Mouse (Mus musculus) CD4-positive, CD25-positive, alpha-beta regulatory T cell, adult 2 months (primary cell): ENCODE data around the gene Fahd1.
A peak's percentile ranks its signal among the peaks of the same experiment; 100 is the strongest.

Source experiments
- DNase-seq: peaks from one replicate; pipeline ENCODE4 v3.0.0-alpha.2; 2012; ENCODE audit warnings: low read depth, low spot score

Fahd1 gene

DNA sequence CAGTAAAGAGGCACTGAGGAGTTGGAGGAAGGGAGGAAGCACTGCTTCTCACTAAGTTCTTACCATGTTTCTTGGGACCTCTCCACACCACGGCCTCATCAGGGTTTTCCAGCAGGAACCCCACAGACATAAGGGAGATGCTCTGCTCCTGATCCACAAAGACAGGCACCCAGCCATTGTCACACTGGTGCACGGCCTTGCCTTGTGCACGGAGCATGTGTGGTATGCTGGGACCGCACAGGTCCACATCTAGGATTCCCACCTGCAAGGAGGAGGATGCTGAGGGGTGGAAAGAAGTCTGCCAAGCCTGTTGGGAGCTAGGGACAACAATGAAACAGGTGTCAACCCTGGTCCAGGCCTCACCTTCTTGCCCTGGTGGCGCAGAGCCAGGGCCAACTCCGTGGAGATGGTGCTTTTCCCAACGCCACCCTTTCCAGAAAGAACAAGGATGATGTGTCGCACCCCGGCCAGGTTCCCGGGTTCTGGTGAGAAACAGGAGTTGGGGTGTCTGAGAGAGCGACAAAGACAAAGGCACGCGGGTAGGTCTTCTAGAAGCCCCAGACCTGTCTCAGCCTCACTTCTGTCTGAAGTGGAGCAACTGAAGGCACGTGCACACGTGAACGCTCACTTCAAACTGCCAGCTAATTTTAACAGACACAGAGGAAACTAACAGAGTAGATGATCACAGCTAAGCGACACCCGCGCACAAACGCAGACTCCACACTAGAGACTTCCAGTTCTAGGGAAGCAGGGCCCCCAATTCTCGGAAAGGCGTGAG is 35.4 kb upstream of the Fahd1 start:
- no peak for DNase-seq

GRCm38 (mm10) chr17:24884391-24884790 is 34.2 kb upstream of the Fahd1 start:
- no peak for DNase-seq

- DNase-seq, result peak; percentile 53
Measured at GRCm38 (mm10) chr17:24881738-24882440, 31.7 kb upstream of the Fahd1 start.

DNA sequence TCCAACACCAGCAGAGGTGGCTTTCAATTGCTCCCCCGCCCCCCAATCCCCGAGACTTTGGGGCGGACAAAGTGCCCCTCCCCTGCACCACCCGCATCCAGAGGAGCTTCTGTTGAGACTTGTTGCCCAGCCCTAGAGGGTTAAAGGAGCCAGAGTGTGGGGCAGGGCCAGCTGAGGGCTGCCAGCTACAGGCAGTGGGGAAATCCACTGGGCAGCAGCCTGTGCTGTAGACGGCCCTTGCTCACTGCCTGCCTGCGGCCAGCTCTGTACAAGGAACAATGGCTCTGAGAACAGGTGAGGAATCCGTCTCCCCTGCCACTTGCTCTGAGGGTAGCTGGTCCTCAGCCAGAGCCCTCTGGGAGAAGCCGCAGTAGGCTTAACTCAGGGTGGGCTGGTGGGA is 28.4 kb upstream of the Fahd1 start:
- no peak for DNase-seq

DNA sequence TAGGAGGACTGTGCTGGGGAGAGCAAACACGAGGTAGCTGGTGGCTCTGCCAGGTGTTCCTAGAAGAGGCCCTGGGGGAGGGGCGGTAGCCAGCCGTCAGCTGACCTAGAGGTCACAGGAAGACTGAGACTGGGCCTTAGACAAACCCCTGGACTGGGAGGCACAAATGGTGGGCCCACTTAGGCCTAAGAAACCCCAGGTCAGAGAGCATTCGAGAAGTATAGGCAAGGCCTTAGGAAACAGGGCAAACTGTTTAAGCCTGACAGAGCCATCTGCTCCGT is 27.9 kb upstream of the Fahd1 start:
- no peak for DNase-seq

- DNase-seq, result no peak
Measured at GRCm38 (mm10) chr17:24877336-24878116, 27.4 kb upstream of the Fahd1 start.

GRCm38 (mm10) chr17:24874989-24875388 is 24.8 kb upstream of the Fahd1 start:
- no peak for DNase-seq

DNA sequence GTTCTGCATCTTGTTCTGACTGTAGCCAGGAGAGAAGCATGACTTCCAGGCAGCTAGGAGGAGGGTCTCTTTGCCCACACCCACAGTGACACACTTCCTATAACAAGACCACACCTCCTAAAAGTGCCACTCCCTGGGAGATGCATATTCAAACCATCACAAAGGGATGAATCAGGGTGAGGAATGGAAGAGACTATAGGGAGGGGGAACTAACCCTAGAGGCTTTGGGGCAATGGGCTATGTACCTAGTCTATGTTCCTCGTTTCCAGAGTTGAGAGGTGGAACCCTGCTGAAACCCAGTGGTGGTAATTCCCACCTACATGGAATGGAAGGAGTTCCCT is 24.2 kb upstream of the Fahd1 start:
- no peak for DNase-seq

GRCm38 (mm10) chr17:24873695-24874404 is 23.7 kb upstream of the Fahd1 start:
- no peak for DNase-seq

DNA sequence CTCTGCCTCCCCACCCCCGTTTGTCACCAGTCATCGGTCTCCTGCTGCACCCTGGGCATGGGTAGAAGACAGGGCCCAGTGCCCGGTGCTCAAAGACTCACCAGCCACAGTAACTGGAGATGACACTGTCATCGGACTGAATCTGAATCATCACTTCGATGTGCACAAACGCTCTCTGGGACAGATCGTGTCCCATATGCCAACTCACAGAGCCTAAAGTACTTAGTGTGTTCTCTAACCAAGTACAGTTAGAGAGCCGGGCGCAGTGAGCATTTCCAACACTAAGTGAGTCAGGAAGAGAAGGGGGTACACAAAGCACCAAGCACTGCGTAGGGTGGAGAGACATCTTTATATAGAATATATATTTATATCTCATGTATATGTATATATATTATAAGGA is 17.8 kb upstream of the Fahd1 start:
- DNase-seq, result no peak

DNA sequence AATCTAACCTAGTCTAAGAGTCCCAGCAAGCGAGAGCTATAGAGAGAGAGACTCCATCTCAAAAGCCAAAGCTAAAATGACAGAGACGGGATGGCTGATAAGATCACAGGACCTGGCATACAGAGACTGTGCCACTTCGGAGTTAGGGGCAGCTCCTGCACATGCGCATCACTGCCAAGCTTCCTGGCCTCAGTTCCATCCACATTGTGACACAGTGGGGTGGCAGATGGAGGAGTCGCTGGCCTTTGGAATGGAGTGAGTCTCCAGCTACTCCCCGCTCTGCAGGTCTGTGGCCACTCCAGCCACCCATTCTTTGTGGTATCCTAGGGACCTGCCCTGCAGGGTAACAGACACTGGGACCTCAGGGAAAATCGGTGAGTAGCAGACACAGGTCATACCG is 15.6 kb upstream of the Fahd1 start, which contains the start of gene Igfals:
TSS of gene Igfals (plus strand) at position 222 of the 400 bp plus-strand sequence.
- DNase-seq, result no peak

- DNase-seq, result no peak
Measured at GRCm38 (mm10) chr17:24861785-24862184, 11.6 kb upstream of the Fahd1 start.

GRCm38 (mm10) chr17:24860076-24860475 is 9.9 kb upstream of the Fahd1 start:
- no peak for DNase-seq

DNA sequence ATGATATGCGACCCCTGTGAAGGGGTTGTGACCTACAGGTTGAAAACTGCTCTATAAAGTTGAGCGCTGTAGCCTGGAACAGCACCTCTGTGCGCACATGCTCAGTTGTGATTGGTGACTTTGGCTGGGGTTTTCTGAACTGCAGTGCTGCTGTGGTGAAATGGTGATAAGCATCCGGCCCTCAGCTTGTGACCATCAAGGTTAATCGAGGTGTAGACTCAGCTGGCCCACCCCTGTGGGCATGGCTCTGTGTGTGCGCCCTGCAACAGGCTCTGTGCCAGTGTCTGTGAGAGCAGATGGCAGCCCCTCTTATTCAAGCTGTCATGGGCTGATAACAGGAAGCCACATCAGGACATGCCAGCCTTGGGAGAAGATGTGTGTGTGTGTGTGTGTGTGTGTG is 8.8 kb upstream of the Fahd1 start:
- no peak for DNase-seq

- no peak for DNase-seq
Measured at GRCm38 (mm10) chr17:24857831-24858470, 7.8 kb upstream of the Fahd1 start.

GRCm38 (mm10) chr17:24856589-24856988 is 6.4 kb upstream of the Fahd1 start:
- DNase-seq, result no peak

- no peak for DNase-seq
Measured at GRCm38 (mm10) chr17:24855838-24856464, 5.8 kb upstream of the Fahd1 start.

GRCm38 (mm10) chr17:24851381-24852125 is 1.4 kb upstream of the Fahd1 start:
- no peak for DNase-seq

GRCm38 (mm10) chr17:24850773-24851127 is 586 bp upstream of the Fahd1 start:
- no peak for DNase-seq

GRCm38 (mm10) chr17:24849733-24850064 is 465 bp downstream of the Fahd1 start:
- no peak for DNase-seq

DNA sequence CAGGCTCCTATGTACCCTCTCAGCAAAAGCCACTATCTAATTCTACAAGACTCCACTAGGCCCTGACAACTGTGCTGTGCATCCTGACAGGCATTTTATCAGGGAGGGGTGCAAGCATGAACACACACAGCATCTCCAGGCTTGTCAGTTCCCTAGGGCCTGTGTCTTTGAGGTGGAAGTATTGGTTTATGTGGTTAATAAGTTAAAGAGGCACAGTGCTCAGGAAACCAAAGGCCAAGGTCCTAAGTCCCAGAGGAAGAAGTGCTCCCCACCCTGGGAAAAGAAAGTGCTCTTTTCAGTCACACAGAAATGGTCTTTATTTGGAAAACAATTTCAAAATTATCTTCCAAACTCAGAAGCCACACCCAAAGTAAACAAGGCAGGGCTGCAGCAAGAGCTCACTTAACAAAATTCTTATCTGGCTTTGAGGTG is 1.5 kb downstream of the Fahd1 start:
- no peak for DNase-seq
